Mouse (Mus musculus): ENCODE measurements around the gene Zfp169.

- no peak for TF ChIP-seq ZC3H11A (IDR thresholded peaks at IDR 0.05; ENCODE audit: borderline replicate concordance, low read depth, low read length)
- no peak for TF ChIP-seq HCFC1 (IDR thresholded peaks at IDR 0.05; ENCODE audit: borderline replicate concordance, insufficient read depth, low read length)
Measured at GRCm38 (mm10) chr13:48554552-48554951, 41.3 kb upstream of the Zfp169 start.
